Mouse (Mus musculus): ENCODE measurements at regions not wholly inside any gene's neighbourhood (a gene's known extent, or its start where the extent isn't known, plus 50 kb on each side); places are given as distances from the start of the nearest gene placed in this dataset.
"Not testable (repeated sequence)": the region's sequence is repeated elsewhere in the genome, so short reads cannot be mapped to it uniquely, and the experiment has no call there.

DNA sequence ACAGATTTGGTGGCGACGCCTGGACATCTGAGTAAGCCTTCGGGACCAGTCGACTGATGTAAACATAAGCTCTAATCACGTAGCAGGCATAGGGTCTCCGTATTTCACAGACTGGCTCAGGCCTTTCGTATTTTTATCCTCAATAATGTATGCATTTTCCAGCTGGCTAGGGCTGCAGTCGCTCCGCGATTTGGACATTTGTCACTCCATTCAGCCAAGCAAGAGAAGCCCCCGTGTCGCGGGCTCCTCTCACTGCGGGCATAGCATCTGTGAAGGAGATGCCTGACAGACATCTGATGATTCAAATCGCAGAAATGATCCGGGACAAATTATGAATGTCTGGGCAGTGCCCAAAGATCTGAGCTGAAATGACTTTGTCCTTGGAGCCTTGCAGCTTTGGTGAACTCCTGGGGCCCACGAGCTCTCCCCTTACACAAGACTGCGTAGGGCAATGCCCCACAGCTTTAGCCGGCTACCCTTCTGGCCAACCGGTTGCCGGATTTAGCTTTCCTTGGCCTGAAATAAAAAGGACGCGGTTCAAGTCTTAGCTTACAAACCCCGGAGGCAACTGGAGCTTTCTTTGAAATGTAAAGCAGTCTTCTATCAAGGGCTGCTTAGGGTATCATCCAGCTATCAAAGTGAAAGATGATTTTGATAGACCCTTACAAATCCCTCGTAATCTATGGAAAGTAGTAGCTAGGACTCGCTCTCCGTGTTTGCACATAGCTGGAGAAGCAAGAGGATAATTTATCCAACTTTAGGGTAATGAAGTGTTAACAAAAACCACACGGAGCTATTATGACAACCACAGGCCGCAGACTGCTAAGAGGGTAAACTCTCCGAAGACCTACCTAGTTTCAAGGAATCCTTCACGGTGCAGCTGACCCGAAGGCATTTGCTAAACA lies 270.6 kb downstream of the Etnk1 start:
- no peak for DNase-seq (ENCODE audit: low spot score)

DNA sequence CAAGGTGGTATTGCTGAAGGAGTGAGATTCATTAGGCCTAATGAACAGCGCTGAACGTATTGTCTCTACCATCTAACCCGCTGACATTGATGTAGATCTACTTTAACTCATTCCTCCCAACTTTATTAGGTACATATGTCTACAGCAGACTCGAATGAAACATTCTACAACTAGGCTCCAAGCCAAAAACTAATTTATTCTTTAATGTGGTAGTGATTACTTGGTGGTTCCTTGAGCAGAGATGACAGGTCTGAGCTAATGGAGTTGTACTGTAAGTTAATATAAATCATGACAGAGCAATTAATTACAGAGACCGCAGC lies 271.2 kb downstream of the Etnk1 start:
- DNase-seq (ENCODE audit: low spot score) = no peak

DNA sequence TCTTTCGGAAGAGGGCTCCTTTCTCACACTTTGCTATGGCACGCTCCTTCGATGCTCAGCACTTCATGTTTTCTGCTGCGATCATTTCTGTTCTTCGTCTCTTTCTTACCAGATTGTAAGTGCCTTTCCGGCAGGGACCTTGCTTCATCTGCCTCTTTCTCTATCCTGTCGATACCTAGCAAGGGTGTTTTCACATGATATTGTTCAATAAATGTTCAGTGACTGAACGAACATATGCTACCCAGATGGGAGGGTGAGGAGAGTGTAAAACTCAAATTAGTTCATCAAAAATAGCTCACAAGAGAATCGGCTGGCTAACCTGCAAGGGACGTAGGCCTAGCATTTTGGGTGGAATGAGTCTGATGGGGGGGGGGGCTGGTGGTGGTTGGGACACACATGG lies 272.5 kb downstream of the Etnk1 start:
- no peak for DNase-seq (ENCODE audit: low spot score)

DNA sequence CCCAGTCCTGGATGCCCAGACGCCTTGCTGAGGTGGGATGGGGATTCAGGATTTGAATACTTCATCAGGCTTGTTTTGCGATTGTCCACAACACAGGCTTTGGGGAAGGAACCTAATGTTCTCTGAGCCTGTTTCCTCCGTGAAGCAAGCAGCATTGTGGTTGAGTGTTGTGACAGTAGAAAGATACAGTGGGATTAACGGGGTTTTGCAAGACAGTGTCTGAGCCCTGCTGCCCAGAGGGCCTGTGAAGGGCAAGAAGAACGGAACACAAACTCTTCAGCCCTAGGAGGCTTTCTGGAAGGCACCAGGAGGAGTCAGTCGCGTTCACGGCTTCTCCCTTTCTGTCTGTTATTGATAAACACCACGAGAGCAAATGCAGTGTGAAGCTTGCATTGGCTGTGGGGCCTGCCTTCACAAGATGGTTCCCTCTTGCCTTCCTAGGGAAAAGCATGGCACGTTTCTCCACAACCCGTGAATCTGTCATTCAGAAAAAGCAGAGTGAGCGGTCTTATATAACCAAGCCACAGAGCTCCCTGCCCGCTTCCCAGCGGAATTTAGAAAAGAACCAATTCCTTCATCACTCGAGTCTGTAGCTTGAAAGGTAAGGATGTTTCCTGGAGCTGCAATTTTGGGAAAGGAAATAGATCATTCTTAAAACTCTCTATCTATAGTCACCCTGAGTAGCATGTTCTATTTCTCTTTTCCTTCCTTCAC lies 273.4 kb downstream of the Etnk1 start:
- no peak for DNase-seq (ENCODE audit: low spot score)

DNA sequence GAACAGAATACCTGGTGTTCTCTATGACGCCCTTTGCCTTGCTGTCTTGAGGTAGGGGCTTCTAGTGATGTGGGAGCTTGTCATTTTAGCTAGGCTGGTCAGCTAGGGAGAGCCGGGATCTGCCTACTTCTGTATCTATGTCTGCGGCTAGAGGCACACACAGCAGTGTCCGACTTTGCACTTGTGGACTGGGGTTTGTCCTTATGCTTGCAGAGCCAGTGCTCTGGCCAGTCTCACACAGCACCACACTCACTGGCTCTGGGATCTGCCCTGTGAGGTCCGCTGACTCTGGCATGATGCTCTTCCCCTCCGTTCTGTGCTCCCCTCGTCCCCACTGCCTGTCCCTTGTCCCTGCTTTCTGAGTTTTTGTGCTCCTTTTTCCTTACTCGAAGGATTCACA lies 275.3 kb downstream of the Etnk1 start:
- DNase-seq (ENCODE audit: low spot score) = no peak

DNA sequence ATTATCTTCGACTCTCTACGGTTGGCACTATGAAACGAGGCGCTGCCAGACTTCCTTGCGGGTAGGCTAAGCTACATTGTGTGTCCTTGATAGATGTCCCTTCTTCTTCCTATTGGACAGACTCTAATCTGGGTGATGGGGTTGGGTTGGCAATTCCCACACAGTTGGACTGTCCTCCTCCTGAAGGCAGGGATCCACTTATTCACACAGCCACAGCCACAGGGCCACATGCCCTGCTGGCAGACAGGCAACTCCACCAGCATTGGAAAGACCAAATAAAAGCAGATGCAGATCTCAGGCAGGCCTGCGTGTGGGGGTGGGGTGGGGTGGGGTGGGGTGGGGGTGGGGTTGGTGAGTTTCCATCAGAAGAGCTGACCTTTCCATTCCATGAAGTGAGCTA lies 276.4 kb downstream of the Etnk1 start:
- DNase-seq (ENCODE audit: low spot score) = no peak

DNA sequence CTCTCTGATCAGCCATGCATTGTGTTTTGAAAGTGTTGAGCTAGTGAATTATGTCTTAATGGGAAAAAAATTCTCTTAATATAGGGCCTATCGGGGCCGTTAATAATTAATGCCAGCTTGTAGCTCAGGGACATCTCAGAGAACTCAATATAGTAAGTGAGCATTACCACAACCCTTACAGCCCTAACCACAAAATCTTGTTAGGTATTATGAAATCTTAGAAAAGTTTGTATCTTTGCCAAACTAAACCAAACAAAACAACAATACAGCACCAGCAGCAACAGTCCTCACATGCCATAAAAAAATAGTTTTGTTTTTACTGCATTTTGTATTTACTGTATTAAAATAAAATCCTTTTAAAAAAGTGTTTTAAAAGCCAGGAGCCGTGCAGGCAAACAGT lies 277.8 kb downstream of the Etnk1 start:
- no peak for DNase-seq (ENCODE audit: low spot score)

DNA sequence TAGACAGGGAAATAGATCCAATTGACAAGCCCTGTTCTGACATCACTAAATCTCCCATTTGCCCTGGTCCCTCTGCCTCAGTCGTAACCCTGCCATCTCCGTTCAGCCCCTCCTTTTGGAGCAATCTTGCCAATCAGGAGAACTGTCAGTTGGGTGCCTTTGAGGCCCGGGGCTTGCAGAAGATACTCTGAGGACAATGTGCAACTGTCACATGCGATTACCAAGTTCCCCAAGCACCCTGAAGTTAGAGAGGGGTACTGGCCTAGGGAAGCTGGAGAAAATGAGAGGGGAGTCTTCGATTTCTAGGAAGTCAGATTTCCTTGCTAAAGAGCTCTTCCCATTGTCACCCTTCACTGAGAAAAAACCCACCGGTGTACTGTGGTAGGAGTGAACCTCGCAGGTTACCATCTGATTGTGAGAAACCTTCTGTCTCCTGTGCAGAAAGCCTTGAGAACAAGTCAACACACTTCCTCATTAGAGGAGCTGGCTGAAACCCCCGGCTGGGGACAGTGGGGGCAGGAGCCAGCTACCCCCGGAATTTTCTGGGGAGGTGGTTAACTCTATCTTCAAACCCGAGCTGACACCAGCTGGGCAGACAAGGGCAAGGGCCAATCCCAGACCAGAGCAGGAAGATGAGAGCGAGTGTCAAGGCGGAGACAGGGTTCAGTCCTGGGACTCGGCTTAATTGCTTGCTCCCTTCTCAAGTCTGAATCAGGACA lies 279.0 kb downstream of the Etnk1 start:
- DNase-seq (ENCODE audit: low spot score) = no peak

DNA sequence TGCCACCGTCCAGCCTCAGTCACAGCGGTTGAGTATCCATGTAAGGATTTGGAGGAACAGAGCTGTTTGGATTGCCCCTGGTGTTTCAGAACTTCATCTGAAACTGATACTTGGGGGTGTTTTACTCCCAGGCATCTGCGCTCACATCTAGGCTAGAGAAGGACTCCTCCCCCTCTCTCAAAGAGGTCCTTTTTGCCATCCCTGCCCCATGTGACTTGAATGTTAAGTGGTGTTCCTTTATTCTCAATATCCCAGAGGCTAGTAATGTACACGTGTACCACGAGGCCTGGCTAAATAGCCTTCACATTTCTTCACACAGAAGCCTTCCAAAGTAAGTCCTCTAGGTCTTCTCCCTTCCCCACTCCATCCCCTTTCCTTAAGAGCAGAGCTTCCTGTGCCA lies 280.0 kb downstream of the Etnk1 start:
- DNase-seq (ENCODE audit: low spot score) = no peak

DNA sequence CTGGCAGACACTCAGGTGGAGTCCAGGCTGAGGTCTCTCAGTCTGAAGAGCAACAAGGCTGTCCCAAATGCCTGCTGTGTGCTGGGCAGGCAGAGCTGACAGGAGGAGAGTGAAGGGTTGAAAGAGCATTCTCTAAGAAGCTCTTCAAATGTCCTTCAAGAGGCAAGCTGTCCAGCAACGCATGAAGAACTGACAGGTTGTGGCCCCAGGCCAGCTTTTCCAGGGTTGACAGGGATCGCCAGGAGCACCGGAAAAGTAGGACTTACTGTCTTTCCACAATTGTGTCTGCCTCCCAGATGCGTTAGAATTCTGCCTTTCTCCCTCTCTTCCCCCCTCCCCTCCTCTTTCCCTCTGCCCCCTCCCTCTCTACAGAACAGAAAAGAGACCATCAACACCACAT lies 282.1 kb downstream of the Etnk1 start:
- no peak for DNase-seq (ENCODE audit: low spot score)

DNA sequence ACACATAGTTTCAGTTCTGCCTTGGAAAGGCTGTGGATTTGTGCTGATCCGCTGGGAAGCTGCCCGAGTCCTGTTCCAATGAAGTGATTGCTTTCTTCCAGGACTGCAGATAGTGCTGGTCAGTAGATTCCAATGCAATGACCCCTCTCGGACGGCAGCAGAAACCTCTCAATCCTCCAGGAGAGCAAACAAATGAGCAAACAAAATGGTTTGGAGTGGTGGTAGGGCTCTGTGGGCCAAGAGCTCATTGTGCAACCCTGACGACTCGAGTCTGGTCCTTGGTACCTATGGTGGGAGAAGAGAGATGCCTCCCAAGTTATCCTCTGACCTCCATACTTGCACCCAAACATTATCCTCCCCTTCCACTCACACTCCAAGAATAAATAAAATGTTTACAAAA lies 284.8 kb downstream of the Etnk1 start:
- DNase-seq (ENCODE audit: low spot score) = no peak

DNA sequence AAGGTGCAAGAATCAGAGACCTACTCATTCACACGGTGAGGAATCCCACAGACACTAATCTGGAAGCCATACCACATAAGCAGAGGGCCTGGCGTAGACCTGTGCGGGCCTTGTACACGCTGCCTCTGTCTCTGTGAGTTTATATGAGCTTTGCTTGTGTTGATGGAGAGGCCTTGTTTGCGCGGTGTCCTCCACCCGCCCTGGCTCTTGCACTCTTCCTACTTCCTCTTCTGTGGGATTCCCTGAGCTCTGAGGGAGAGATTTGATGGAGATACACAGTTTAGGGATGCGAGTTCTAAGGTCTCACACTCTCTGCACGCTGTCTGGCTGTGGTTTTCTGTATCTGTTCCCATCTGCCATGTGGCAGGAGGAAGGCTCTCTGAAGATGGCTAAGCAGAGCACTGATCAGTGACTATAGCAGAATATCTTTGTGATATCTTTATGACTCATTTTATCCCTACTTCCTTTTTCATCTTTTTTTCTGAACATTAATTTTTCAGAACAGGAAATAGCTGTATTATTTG lies 287.7 kb downstream of the Etnk1 start:
- no peak for DNase-seq (ENCODE audit: low spot score)

DNA sequence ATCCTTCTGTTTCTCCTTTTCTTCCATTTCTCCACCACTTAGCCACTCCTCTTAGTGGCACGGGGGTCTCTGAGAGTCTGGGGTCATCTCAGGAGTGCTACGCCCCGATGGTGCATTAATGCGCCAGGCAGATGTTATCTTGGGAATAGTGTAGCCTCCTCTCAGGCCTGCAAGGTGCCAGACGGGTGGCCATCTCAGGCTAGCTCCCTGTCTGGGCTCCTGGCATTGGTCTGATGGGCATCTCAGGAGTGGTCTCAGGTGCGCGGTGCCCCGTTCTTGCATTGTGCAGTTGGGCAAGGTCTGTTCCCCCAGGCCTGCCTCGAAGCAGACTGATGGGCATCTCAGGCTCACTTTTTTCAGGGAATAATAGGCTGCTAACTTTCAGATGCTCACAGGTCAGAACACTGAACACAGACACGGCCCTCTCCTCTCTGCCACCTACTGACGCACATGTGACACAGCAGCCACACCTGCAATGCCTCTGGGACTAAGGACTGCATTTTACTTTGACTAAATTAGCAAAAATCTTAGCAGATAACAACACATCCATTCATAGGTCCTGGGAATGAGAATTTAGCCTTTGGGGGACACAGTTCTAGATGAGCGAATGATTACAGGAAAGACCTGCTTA lies 298.0 kb downstream of the Etnk1 start:
- DNase-seq (ENCODE audit: low spot score) = no peak

DNA sequence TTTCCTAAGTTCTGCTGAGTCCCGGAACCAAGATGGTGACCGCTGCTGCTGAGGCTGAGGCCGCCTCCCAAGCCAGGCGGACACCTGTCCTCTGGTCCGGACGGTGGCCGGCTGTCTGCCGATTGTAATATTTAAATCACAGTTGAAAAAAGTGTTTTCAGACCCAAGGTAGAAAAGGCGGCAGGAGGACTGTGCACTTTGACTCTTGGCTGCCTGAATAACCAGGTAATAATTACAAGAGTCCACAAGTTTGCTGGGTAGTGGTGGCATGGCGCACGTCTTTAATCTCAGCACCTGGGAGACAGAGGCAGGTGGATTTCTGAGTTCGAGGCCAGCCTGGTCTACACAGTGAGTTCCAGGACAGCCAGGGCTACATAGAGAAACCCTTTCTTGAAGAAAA lies 305.7 kb downstream of the Etnk1 start:
- not testable (repeated sequence) for DNase-seq (ENCODE audit: low spot score)

DNA sequence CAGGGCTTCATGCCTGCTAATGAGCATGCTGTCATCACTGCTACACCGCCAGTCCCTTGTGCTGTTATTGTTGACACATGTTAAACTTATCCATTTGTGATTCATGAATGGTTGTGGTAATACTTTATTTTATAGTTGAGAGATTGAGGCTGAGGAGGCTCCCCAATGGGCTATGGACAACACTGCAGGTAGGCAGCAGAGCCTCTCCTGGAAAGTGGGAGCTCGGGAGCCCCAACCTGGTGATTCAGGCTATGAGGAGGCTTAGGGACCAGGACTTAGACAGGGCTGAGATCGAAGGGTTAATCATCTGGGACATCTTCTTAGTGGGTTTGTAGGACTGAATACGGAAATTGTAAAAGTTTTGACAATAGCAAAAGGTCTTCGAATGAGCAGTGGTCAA lies 307.4 kb downstream of the Etnk1 start:
- no peak for DNase-seq (ENCODE audit: low spot score)

DNA sequence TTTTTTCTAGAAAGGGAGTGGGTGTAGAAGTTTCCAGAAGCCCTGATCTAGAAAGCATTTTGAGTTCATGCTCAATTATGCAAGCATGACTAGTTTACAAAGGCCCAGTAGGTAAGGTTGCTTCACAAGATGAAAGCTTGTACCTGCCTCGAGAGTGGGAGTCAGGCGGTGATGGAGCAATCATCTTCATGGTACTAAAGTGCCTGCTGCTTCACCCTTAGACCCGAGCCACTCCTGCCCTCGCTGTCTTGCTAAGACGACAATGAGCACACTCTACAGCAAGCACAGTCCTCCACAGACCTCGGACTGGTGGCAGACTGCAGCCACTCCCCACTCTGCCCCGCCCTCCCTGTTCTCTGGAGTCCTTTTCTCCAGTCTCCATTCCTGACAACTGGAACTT lies 308.3 kb downstream of the Etnk1 start:
- no peak for DNase-seq (ENCODE audit: low spot score)

DNA sequence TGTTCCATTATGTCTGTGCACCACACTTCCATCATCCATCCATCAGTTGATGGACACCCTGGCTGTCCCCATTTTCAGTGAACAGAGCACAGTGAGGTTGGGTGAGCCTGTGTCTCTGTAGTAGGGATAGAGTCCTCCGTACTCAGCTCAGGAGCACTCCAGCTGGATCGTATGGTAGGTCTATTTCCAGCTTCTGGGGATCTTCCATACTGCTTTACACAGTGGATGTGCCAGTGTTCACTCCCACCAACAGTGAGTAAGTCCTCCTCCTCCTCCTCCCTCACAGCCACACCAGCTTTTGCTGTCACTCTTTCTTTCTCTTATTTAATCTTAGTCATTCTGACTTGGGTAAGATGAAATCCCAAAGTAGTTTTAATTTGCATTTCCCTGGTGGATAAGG lies 310.4 kb downstream of the Etnk1 start:
- no peak for DNase-seq (ENCODE audit: low spot score)

DNA sequence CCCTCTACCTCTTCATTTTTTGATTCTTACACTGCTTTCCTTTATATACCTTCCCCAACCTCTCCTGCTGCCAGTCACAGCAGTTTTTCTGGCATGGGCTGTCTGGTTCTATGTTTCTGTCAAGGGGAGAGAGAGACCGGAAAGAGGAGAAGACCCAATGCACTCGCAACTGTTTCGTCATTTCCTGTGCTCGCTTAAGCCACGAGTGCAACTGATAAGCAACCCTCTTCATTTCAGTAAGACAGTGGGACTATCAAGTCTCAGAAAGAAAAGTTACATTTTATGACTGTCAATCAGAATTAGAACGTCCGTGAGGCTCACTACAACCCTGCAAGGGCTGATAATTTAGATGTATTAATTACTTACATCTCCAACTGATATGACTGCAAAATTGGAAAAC lies 312.2 kb downstream of the Etnk1 start:
- no peak for DNase-seq (ENCODE audit: low spot score)

DNA sequence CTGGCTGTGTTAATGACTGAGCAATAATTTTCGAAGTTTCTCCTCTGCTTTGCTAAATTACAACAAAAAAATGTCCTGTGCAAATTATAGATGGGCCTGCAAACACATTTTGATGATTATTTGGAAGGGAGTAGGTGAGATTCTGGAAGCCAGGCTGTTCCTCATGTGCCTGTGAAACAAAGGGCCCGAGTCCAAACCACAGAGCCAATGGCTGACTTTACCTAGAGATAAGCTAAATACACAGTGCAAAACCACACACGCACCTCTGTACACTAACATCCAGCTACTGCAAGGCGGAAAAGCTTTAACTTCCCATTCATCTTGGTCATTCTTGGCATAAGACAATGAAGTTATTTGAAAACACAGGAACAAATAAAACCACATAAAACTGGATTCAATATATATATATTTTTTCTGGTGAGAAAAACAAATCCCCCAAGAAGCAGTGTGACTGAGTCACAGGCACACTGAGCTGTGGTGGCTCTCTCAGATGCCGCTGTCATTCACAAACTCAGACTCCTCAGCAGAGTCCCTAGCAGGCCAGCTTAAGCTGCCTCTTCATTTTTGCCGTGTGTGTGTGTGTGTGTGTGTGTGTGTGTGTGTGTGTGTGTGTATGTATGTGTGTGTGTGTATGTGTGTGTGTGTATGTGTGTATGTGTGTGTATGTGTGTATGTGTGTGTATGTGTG lies 312.8 kb downstream of the Etnk1 start:
- no peak for DNase-seq (ENCODE audit: low spot score)

DNA sequence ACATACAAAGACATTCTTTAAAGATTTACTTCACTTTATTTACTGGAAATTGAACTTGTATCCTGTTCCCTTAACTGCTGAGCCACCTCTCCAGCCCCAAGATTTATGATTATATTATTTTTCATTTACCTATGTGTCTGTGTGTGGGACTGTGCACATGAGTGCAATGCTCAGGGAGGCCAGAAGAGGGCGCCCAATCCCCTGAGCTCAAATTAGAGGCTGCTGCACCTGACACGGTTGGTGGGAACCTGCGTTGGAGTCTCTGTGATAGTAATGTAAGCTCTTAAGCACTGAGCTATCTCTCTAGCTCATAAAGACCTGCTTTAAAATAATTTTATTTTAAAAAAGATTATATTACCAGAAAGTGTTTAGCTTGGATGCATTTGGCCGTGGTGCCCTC lies 315.3 kb downstream of the Etnk1 start:
- DNase-seq (ENCODE audit: low spot score) = no peak

DNA sequence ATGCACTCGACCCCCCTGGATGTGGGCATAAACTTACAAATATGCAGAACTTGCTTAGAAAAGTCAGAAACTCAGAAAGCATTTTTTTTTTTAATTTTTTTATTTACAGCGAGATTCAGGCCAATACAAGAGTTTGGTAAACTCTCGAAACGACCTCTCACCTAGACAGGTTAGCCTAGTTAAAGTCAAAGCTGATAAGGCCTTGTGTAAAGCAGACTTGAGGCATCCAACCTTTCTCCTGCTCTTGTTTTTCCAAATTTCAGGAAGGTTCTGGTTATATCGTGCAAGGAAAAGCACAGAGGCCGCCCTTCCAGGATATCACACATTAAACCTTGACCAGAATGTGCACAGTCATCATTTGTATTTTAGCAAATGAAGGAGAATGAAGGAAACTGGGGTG lies 315.8 kb downstream of the Etnk1 start:
- no peak for DNase-seq (ENCODE audit: low spot score)

DNA sequence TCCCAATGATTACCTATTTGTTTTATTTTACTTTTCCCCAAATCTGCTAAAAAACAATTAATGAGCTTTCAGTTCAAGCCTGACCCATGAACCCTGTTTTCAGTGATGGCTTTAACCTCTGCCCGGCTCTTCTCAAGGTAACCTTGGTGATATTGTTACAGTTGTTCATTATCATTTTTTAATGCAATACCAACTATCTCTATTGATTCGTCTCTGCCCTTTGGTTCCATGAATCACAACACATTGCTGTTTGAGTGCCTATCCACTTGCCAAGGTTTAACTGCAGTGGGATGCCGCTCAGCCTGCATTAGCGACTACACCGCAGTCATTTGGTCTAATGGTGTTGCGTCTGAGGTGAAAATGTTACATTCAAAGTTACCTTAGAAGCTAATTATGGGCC lies 317.9 kb downstream of the Etnk1 start:
- DNase-seq (ENCODE audit: low spot score) = no peak

Data from urinary bladder, postnatal 14 days (tissue).